Mouse (Mus musculus): ENCODE results near the gene Nfam1. TPM values are rescaled to one million over a fixed set of nuclear protein-coding genes. Genes with fewer than 3 reads are reported as not detected.

Gene Nfam1
- total and polyA plus RNA-seq, 3 experiments = 0.04 to 0.81 (median 0.20) TPM

DNA sequence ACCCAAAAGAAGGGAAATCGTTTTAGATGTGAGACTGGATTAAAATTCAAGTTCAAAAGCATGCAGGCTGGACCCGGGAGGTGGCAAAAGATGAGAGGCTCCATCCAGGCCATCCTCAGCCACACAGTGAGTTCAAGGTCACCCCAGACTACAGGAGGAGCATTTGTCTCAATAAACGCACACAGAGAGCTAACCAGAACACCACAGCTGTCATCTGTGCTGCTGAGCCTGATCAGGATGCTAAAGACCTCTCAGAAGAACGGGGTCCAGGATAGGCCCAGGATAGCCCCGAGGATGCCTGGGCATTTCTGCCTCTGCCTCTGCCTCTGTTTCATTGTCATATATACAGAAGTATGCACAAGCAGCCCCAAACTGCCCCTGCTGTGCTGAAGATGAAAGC lies 22.5 kb upstream of the Nfam1 start:
- H3K79me2 ChIP-seq (replicated peaks; ENCODE audit: control insufficient read depth, extremely low read depth, insufficient read depth, poor library complexity, severe bottlenecking) = no peaks in the 10 kb centered on the region
- H3K4me3 ChIP-seq (replicated peaks in 1 of 3; ENCODE audit: low read depth in 2 of 3, low read length in 2 of 3, poor library complexity in 1 of 3) = no peak overlapping the region
- in situ Hi-C loops (cut with MboI; ENCODE audit: low pct_ligation_motif_present, low pct_unique_long_range_greater_than_20kb, low sequenced_read_pairs) (no loop called here), dilution Hi-C loops (cut with MboI; ENCODE audit: extremely low pct_ligation_motif_present, extremely low pct_unique_long_range_greater_than_20kb, low sequenced_read_pairs) (no loop called here)
- peaks cover 5% of the 10 kb centered on the region for H3K9me3 ChIP-seq (replicated peaks; ENCODE audit: low read length)
- H3K9ac ChIP-seq (ENCODE audit: insufficient read depth, low read depth) = no peak overlapping the region
- H3K4me1 ChIP-seq (ENCODE audit: control insufficient read depth in 1 of 2, insufficient read depth in 2 of 2) = peaks cover 4 to 15% of the 10 kb centered on the region in 2 experiments; a peak in 3 of 4 replicates
- no peak for DNase-seq (ENCODE audit: extremely low read depth)
- no peaks in the 10 kb centered on the region for H3K27me3 ChIP-seq (replicated peaks)
- H3K36me3 ChIP-seq (replicated peaks in 1 of 2; ENCODE audit: control insufficient read depth in 1 of 2, insufficient read depth in 1 of 2, low read length in 1 of 2) = no peaks in the 10 kb centered on the region
- no peak overlapping the region for H3K4me2 ChIP-seq (ENCODE audit: insufficient read depth, low read depth, poor library complexity, severe bottlenecking)
- TF ChIP-seq KAT2A (IDR thresholded peaks at IDR 0.05; ENCODE audit: insufficient replicate concordance, low read length) = no peak
- TF ChIP-seq MAFK (IDR thresholded peaks at IDR 0.05; ENCODE audit: insufficient replicate concordance, low read length) = no peak
- no peak for TF ChIP-seq SMC3 (IDR thresholded peaks at IDR 0.05; ENCODE audit: low read depth, low read length)
- TF ChIP-seq ZKSCAN1 (IDR thresholded peaks at IDR 0.05; ENCODE audit: borderline replicate concordance, low read depth, low read length) = no peak
- TF ChIP-seq RCOR1 (conservative IDR thresholded peaks at IDR 0.05; ENCODE audit: low read depth, low read length) = no peak
- TF ChIP-seq GABPA (IDR thresholded peaks at IDR 0.05; ENCODE audit: insufficient replicate concordance, low read depth, low read length) = no peak
- no peak for TF ChIP-seq TCF12 (IDR thresholded peaks at IDR 0.05; ENCODE audit: low read depth, low read length)
- TF ChIP-seq POLR2AphosphoS2 (IDR thresholded peaks at IDR 0.05; ENCODE audit: low read depth, low read length) = no peak
- no peak for TF ChIP-seq JUND (conservative IDR thresholded peaks at IDR 0.05; ENCODE audit: low read depth, low read length)
- TF ChIP-seq JUN (IDR thresholded peaks at IDR 0.05; ENCODE audit: insufficient read depth, low read depth, low read length) = no peak
- H3K27ac ChIP-seq (ENCODE audit: insufficient read depth, low read depth) = no peak overlapping the region

DNA sequence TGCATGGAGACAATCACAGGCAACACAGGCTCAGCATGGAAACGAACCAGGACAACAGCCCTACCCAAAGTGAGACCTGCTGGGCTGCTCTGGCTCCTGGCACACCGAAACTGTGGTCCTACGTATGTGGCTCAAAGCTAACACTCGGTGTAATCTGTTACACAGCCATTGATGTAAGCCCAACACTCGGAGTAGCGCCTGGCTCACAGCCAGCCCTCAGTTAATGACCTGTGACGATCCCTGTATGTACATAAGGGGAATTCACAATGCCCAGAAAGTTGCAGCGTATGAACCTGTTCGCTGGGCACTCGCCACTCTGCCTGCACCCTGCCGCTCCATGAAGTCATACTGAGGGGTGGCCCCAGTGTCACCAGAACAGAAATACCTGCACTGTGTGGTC lies 20.2 kb upstream of the Nfam1 start:
- Histone ChIP-seq H3K36me3 (replicated peaks in 1 of 2; ENCODE audit: control insufficient read depth in 1 of 2, insufficient read depth in 1 of 2, low read length in 1 of 2) (no peaks in the 10 kb centered on the region), H3K9ac (ENCODE audit: insufficient read depth, low read depth) (no peak overlapping the region), H3K79me2 (replicated peaks; ENCODE audit: control insufficient read depth, extremely low read depth, insufficient read depth, poor library complexity, severe bottlenecking) (no peaks in the 10 kb centered on the region), H3K27ac (ENCODE audit: insufficient read depth, low read depth) (no peak overlapping the region), H3K4me1 (ENCODE audit: control insufficient read depth in 1 of 2, insufficient read depth in 2 of 2) (peaks cover 0 to 4% of the 10 kb centered on the region in 2 experiments; a peak in 1 of 4 replicates), H3K27me3 (replicated peaks) (no peaks in the 10 kb centered on the region), H3K9me3 (replicated peaks; ENCODE audit: low read length) (peaks cover 5% of the 10 kb centered on the region), H3K4me2 (ENCODE audit: insufficient read depth, low read depth, poor library complexity, severe bottlenecking) (no peak overlapping the region), H3K4me3 (replicated peaks in 1 of 3; ENCODE audit: low read depth in 2 of 3, low read length in 2 of 3, poor library complexity in 1 of 3) (no peak overlapping the region)
- TF ChIP-seq IRF4 (IDR thresholded peaks at IDR 0.05; ENCODE audit: low read depth, low read length) (no peak), CHD1 (IDR thresholded peaks at IDR 0.05; ENCODE audit: low read depth, low read length) (no peak), NELFE (IDR thresholded peaks at IDR 0.05; ENCODE audit: low read depth, low read length) (no peak)
- no peak for DNase-seq (ENCODE audit: extremely low read depth)
- dilution Hi-C loops (cut with MboI; ENCODE audit: extremely low pct_ligation_motif_present, extremely low pct_unique_long_range_greater_than_20kb, low sequenced_read_pairs) (no loop called here), in situ Hi-C loops (cut with MboI; ENCODE audit: low pct_ligation_motif_present, low pct_unique_long_range_greater_than_20kb, low sequenced_read_pairs) (no loop called here)
